Comparison of ENCODE assay signal across 8 mouse cellular contexts in genomic region chr11:5505856-5506575, GRCm38 (mm10). TPM values are rescaled to one million over a fixed set of nuclear protein-coding genes. Genes with fewer than 3 reads are reported as not detected.
DNase-seq lines count a peak whose midpoint lies in the region.

No protein-coding gene starts in this region.

- DNase-seq in spleen, postnatal 36 days (ENCODE audit: low spot score in 2 of 2): peak; percentile 24 to 48
- no peak for DNase-seq in spleen, postnatal 4 days (ENCODE audit: low spot score in 2 of 2)
- peak; percentile 64 to 78 for DNase-seq in heart, adult 18-20 months
- DNase-seq in kidney, adult 8-10 months: peak; percentile 76 to 83
- DNase-seq in lung, postnatal 10 days: peak; percentile 66
- no peak for DNase-seq in urinary bladder, adult 2 months (ENCODE audit: low spot score)
- DNase-seq in right cerebral cortex, adult 18-20 months: no peak
- no peak for DNase-seq in right cerebral cortex, postnatal 10 days (ENCODE audit: low spot score in 2 of 2)

RNA-seq across cellular contexts. Expression of gene Xbp1, which starts 14.4 kb away (rescaled TPM):
- 10 to 100 TPM; 68.6 to 69.9 TPM for total RNA-seq in heart, adult 18-20 months (2021)
- polyA plus RNA-seq in urinary bladder, adult 2 months (2012; rRNA removed): 87.8 and 89.4 TPM in 2 replicates

RNA-seq across cellular contexts. Expression of gene Ccdc117, which starts 36.0 kb away (rescaled TPM):
- 10 to 100 TPM; 32.0 to 35.2 TPM for total RNA-seq in heart, adult 18-20 months (2021)
- 12.8 and 13.5 TPM in 2 replicates for polyA plus RNA-seq in urinary bladder, adult 2 months (2012; rRNA removed)

Comparison
In these comparisons a context has a peak if more than half of its experiments do, and no peak if none do; other contexts are left out.
1. DNase-seq: peak in spleen, postnatal 36 days (2 of 2), heart, adult 18-20 months (2 of 2), kidney, adult 8-10 months (2 of 2) and lung, postnatal 10 days (single experiment); none in spleen, postnatal 4 days (0 of 2), urinary bladder, adult 2 months (single experiment), right cerebral cortex, adult 18-20 months (single experiment) and right cerebral cortex, postnatal 10 days (0 of 2).